ENCODE assay signal across 24 mouse cellular contexts in the genomic region with DNA sequence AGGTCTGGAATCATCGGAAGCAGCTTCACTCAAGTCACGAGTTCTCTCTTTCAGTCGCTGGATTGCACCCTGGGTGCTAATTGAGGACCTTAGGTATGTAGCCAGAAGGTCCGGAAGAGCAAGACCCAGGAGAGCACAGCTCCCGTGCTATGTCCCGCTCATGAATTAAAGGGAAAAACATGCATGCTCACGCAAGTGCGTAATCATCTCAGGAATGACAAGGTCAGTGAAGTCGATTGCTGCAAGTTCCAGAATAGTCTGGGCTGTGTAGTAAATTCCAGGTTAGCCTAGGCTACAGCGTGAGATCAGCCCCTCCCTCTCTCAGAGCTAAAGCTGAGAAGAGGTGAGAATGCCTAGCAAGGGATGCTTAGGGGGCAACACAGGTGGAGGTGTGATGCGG.
"Had no signal": no experiment of that assay in that cellular context is flagged by ENCODE, and none has a peak within 500 bp of the region (broad histone marks: within the 10 kb centered on the region; RNA-seq: fewer than 3 reads in every experiment).

No protein-coding gene starts in this region.

- H3K36me3 ChIP-seq: lung, embryonic 15.5 days; midbrain, embryonic 10.5 days; midbrain, embryonic 12.5 days; neural tube, embryonic 13.5 days; neural tube, embryonic 15.5 days; stomach, embryonic 15.5 days had no signal

- ATAC-seq: lung, postnatal 0 days; midbrain, embryonic 16.5 days had no signal

- H3K4me2 ChIP-seq: lung, embryonic 15.5 days; midbrain, embryonic 12.5 days; neural tube, embryonic 13.5 days; neural tube, embryonic 15.5 days; stomach, embryonic 15.5 days had no signal

- H3K4me1 ChIP-seq: neural tube, embryonic 15.5 days; stomach, embryonic 15.5 days had no signal

- H3K9me3 ChIP-seq: lung, embryonic 15.5 days; megakaryocyte, embryonic 14.5 days; midbrain, embryonic 10.5 days; midbrain, embryonic 12.5 days; neural tube, embryonic 13.5 days; neural tube, embryonic 15.5 days; stomach, embryonic 15.5 days had no signal

- H3K27ac ChIP-seq: lung, embryonic 15.5 days; macrophage; midbrain, embryonic 10.5 days; midbrain, embryonic 12.5 days; neural tube, embryonic 13.5 days; neural tube, embryonic 15.5 days; stomach, embryonic 15.5 days; stomach, postnatal 0 days had no signal

- H3K4me3 ChIP-seq: lung, embryonic 15.5 days; megakaryocyte, embryonic 14.5 days; midbrain, embryonic 10.5 days; midbrain, embryonic 12.5 days; myocyte; neural tube, embryonic 13.5 days; neural tube, embryonic 15.5 days; stomach, embryonic 15.5 days had no signal

- H3K9ac ChIP-seq: lung, embryonic 15.5 days; midbrain, embryonic 12.5 days; neural tube, embryonic 13.5 days; neural tube, embryonic 15.5 days; stomach, embryonic 15.5 days had no signal

- H3K27me3 ChIP-seq: lung, embryonic 15.5 days had no signal

- DNase-seq: lung, adult 2 months; lung, postnatal 14 days; lung, postnatal 36 days; midbrain, embryonic 14.5 days; retina, postnatal 1 day; right cerebral cortex, adult 18-20 months; right cerebral cortex, postnatal 25 days; right cerebral cortex, postnatal 4 days; spleen, adult 18-20 months; thymus, adult 2 months; thymus, postnatal 25 days; thymus, postnatal 4 days had no signal
